Mouse (Mus musculus): ENCODE data around the gene Nupl1. TPM values are rescaled to one million over a fixed set of nuclear protein-coding genes. Genes with fewer than 3 reads are reported as not detected.

Nupl1 gene
- polyA plus RNA-seq, 1 experiment from 2014 or later, result not detected

- Histone ChIP-seq H3K4me2 (ENCODE audit: low read depth, low read length) (no peak overlapping the region), H3K9ac (replicated peaks; ENCODE audit: low read length) (no peak overlapping the region), H3K27ac (replicated peaks; ENCODE audit: low read depth, low read length) (no peak overlapping the region), H3K9me3 (replicated peaks; ENCODE audit: control insufficient read depth, low read length) (no peaks in the 10 kb centered on the region), H3K4me3 (ENCODE audit: low read depth, low read length) (no peak overlapping the region), H3K4me1 (ENCODE audit: control insufficient read depth, insufficient read depth, low read length) (no peaks in the 10 kb centered on the region), H3K27me3 (ENCODE audit: control insufficient read depth, insufficient read depth, low read length) (peaks cover 4% of the 10 kb centered on the region; the same call in 1 of the 2 replicates), H3K36me3 (replicated peaks; ENCODE audit: control insufficient read depth, insufficient read depth, low read depth, low read length) (no peaks in the 10 kb centered on the region)
- WGBS, result 86% methylated on average over 16 of the region's 16 CpGs
- DNase-seq (ENCODE audit: low spot score) (no peak), ATAC-seq (replicated peaks; ENCODE audit: insufficient number of reproducible peaks, low FRiP score, low TSS enrichment, low read depth) (no peak)
Measured at GRCm38 (mm10) chr14:60170845-60171610, 80.2 kb downstream of the Nupl1 start.

GRCm38 (mm10) chr14:60163367-60163766, 87.9 kb downstream of the Nupl1 start:
- Histone ChIP-seq H3K9ac (replicated peaks; ENCODE audit: low read length) (no peak overlapping the region), H3K36me3 (replicated peaks; ENCODE audit: control insufficient read depth, insufficient read depth, low read depth, low read length) (no peaks in the 10 kb centered on the region), H3K9me3 (replicated peaks; ENCODE audit: control insufficient read depth, low read length) (no peaks in the 10 kb centered on the region), H3K4me1 (ENCODE audit: control insufficient read depth, insufficient read depth, low read length) (no peaks in the 10 kb centered on the region), H3K27ac (replicated peaks; ENCODE audit: low read depth, low read length) (no peak overlapping the region), H3K27me3 (ENCODE audit: control insufficient read depth, insufficient read depth, low read length) (no peaks in the 10 kb centered on the region), H3K4me3 (ENCODE audit: low read depth, low read length) (no peak overlapping the region), H3K4me2 (ENCODE audit: low read depth, low read length) (no peak overlapping the region)
- WGBS, result 87% methylated on average over 3 of the region's 3 CpGs
- DNase-seq (ENCODE audit: low spot score) (no peak), ATAC-seq (replicated peaks; ENCODE audit: insufficient number of reproducible peaks, low FRiP score, low TSS enrichment, low read depth) (no peak)

GRCm38 (mm10) chr14:60152373-60152772, 98.9 kb downstream of the Nupl1 start:
- H3K9me3 ChIP-seq (replicated peaks; ENCODE audit: control insufficient read depth, low read length), result no peaks in the 10 kb centered on the region
- no peak overlapping the region for H3K4me2 ChIP-seq (ENCODE audit: low read depth, low read length)
- no peaks in the 10 kb centered on the region for H3K27me3 ChIP-seq (ENCODE audit: control insufficient read depth, insufficient read depth, low read length)
- DNase-seq (ENCODE audit: low spot score), result no peak
- H3K4me1 ChIP-seq (ENCODE audit: control insufficient read depth, insufficient read depth, low read length), result no peaks in the 10 kb centered on the region
- H3K36me3 ChIP-seq (replicated peaks; ENCODE audit: control insufficient read depth, insufficient read depth, low read depth, low read length), result no peaks in the 10 kb centered on the region
- 76% methylated on average over 11 of the region's 11 CpGs for WGBS
- no peak overlapping the region for H3K9ac ChIP-seq (replicated peaks; ENCODE audit: low read length)
- no peak overlapping the region for H3K4me3 ChIP-seq (ENCODE audit: low read depth, low read length)
- ATAC-seq (replicated peaks; ENCODE audit: insufficient number of reproducible peaks, low FRiP score, low TSS enrichment, low read depth), result no peak
- H3K27ac ChIP-seq (replicated peaks; ENCODE audit: low read depth, low read length), result no peak overlapping the region

GRCm38 (mm10) chr14:60148893-60149292, 102.3 kb downstream of the Nupl1 start:
- Histone ChIP-seq H3K9ac (replicated peaks; ENCODE audit: low read length) (no peak overlapping the region), H3K27ac (replicated peaks; ENCODE audit: low read depth, low read length) (no peak overlapping the region), H3K4me1 (ENCODE audit: control insufficient read depth, insufficient read depth, low read length) (no peaks in the 10 kb centered on the region), H3K9me3 (replicated peaks; ENCODE audit: control insufficient read depth, low read length) (no peaks in the 10 kb centered on the region), H3K27me3 (ENCODE audit: control insufficient read depth, insufficient read depth, low read length) (no peaks in the 10 kb centered on the region), H3K4me2 (ENCODE audit: low read depth, low read length) (no peak overlapping the region), H3K4me3 (ENCODE audit: low read depth, low read length) (no peak overlapping the region), H3K36me3 (replicated peaks; ENCODE audit: control insufficient read depth, insufficient read depth, low read depth, low read length) (no peaks in the 10 kb centered on the region)
- WGBS, result 38% methylated on average over 3 of the region's 3 CpGs
- ATAC-seq (replicated peaks; ENCODE audit: insufficient number of reproducible peaks, low FRiP score, low TSS enrichment, low read depth) (no peak), DNase-seq (ENCODE audit: low spot score) (no peak)

GRCm38 (mm10) chr14:60143234-60143633, 108.0 kb downstream of the Nupl1 start:
- DNase-seq (ENCODE audit: low spot score), result no peak
- 86% methylated on average over 10 of the region's 10 CpGs for WGBS

GRCm38 (mm10) chr14:60138339-60138738, 112.9 kb downstream of the Nupl1 start:
- Histone ChIP-seq H3K4me3 (ENCODE audit: low read depth, low read length) (no peak overlapping the region), H3K36me3 (replicated peaks; ENCODE audit: control insufficient read depth, insufficient read depth, low read depth, low read length) (no peaks in the 10 kb centered on the region), H3K4me1 (ENCODE audit: control insufficient read depth, insufficient read depth, low read length) (no peaks in the 10 kb centered on the region), H3K27ac (replicated peaks; ENCODE audit: low read depth, low read length) (no peak overlapping the region), H3K9me3 (replicated peaks; ENCODE audit: control insufficient read depth, low read length) (no peaks in the 10 kb centered on the region), H3K4me2 (ENCODE audit: low read depth, low read length) (no peak overlapping the region), H3K27me3 (ENCODE audit: control insufficient read depth, insufficient read depth, low read length) (no peaks in the 10 kb centered on the region), H3K9ac (replicated peaks; ENCODE audit: low read length) (no peak overlapping the region)
- no peak for DNase-seq (ENCODE audit: low spot score)
- WGBS, result 92% methylated on average over 3 of the region's 4 CpGs
- no peak for ATAC-seq (replicated peaks; ENCODE audit: insufficient number of reproducible peaks, low FRiP score, low TSS enrichment, low read depth)

More at GRCm38 (mm10) chr14:60143234-60143633, 108.0 kb downstream of the Nupl1 start:
- no peaks in the 10 kb centered on the region for H3K9me3 ChIP-seq (replicated peaks; ENCODE audit: control insufficient read depth, low read length)
- no peaks in the 10 kb centered on the region for H3K27me3 ChIP-seq (ENCODE audit: control insufficient read depth, insufficient read depth, low read length)
- ATAC-seq (replicated peaks; ENCODE audit: insufficient number of reproducible peaks, low FRiP score, low TSS enrichment, low read depth), result no peak
- H3K4me1 ChIP-seq (ENCODE audit: control insufficient read depth, insufficient read depth, low read length), result no peaks in the 10 kb centered on the region
- H3K27ac ChIP-seq (replicated peaks; ENCODE audit: low read depth, low read length), result no peak overlapping the region
- no peak overlapping the region for H3K9ac ChIP-seq (replicated peaks; ENCODE audit: low read length)
- no peak overlapping the region for H3K4me3 ChIP-seq (ENCODE audit: low read depth, low read length)
- no peaks in the 10 kb centered on the region for H3K36me3 ChIP-seq (replicated peaks; ENCODE audit: control insufficient read depth, insufficient read depth, low read depth, low read length)
- no peak overlapping the region for H3K4me2 ChIP-seq (ENCODE audit: low read depth, low read length)

- Histone ChIP-seq H3K27me3 (ENCODE audit: control insufficient read depth, insufficient read depth, low read length) (no peaks in the 10 kb centered on the region), H3K27ac (replicated peaks; ENCODE audit: low read depth, low read length) (no peak overlapping the region), H3K4me3 (ENCODE audit: low read depth, low read length) (no peak overlapping the region), H3K4me2 (ENCODE audit: low read depth, low read length) (no peak overlapping the region), H3K36me3 (replicated peaks; ENCODE audit: control insufficient read depth, insufficient read depth, low read depth, low read length) (no peaks in the 10 kb centered on the region), H3K4me1 (ENCODE audit: control insufficient read depth, insufficient read depth, low read length) (no peaks in the 10 kb centered on the region), H3K9me3 (replicated peaks; ENCODE audit: control insufficient read depth, low read length) (no peaks in the 10 kb centered on the region), H3K9ac (replicated peaks; ENCODE audit: low read length) (no peak overlapping the region)
- WGBS, result 65% methylated on average over 6 of the region's 6 CpGs
- DNase-seq (ENCODE audit: low spot score) (no peak), ATAC-seq (replicated peaks; ENCODE audit: insufficient number of reproducible peaks, low FRiP score, low TSS enrichment, low read depth) (no peak)
Measured at GRCm38 (mm10) chr14:60137812-60138211, 113.4 kb downstream of the Nupl1 start.

- no peaks in the 10 kb centered on the region for H3K9me3 ChIP-seq (replicated peaks; ENCODE audit: control insufficient read depth, low read length)
- H3K27me3 ChIP-seq (ENCODE audit: control insufficient read depth, insufficient read depth, low read length), result no peaks in the 10 kb centered on the region
- ATAC-seq (replicated peaks; ENCODE audit: insufficient number of reproducible peaks, low FRiP score, low TSS enrichment, low read depth) (no peak), DNase-seq (ENCODE audit: low spot score) (no peak)
- no peaks in the 10 kb centered on the region for H3K4me1 ChIP-seq (ENCODE audit: control insufficient read depth, insufficient read depth, low read length)
- no peak overlapping the region for H3K27ac ChIP-seq (replicated peaks; ENCODE audit: low read depth, low read length)
- no peak overlapping the region for H3K9ac ChIP-seq (replicated peaks; ENCODE audit: low read length)
- H3K36me3 ChIP-seq (replicated peaks; ENCODE audit: control insufficient read depth, insufficient read depth, low read depth, low read length), result no peaks in the 10 kb centered on the region
- H3K4me2 ChIP-seq (ENCODE audit: low read depth, low read length), result no peak overlapping the region
- H3K4me3 ChIP-seq (ENCODE audit: low read depth, low read length), result no peak overlapping the region
- WGBS, result 85% methylated on average over 4 of the region's 4 CpGs
Measured at GRCm38 (mm10) chr14:60135801-60136200, 115.4 kb downstream of the Nupl1 start.

Data from embryonic facial prominence, embryonic 11.5 days (tissue).